Mouse (Mus musculus) large intestine, adult 2 months (tissue): ENCODE measurements around the gene Kcnq5. TPM values are rescaled to one million over a fixed set of nuclear protein-coding genes. Genes with fewer than 3 reads are reported as not detected.
A peak's percentile ranks its signal among the peaks of the same experiment; 100 is the strongest.
"Not testable (repeated sequence)": the region's sequence is repeated elsewhere in the genome, so short reads cannot be mapped to it uniquely, and the experiment has no call there.

ENCODE experiments used
- DNase-seq: peaks from one replicate; pipeline ENCODE4 v3.0.0-alpha.2; 2012; ENCODE audit warnings: low read depth, low spot score
- WGBS: fragments of 180-500 bp; shearing (Covaris S2); methylation state at CpG from one replicate; pipeline ENCODE4 v1.1.7; 2018; 5-methylcytosine and 5-hydroxymethylcytosine counted together
- polyA plus RNA-seq: library from polyadenylated mRNA; depleted of rRNA; stranded (reverse); fragments of >200 nt; gene quantifications from 2 replicates; pipeline ENCODE4 v1.2.3, GENCODE M21; 2012

Kcnq5 gene
- polyA plus RNA-seq, 1 experiment: 0.11 TPM

- peak; percentile 8 for DNase-seq
- 58% methylated on average over 18 of the region's 18 CpGs for WGBS
Measured at GRCm38 (mm10) chr1:21411331-21412196, 550.2 kb downstream of the Kcnq5 start.

- DNase-seq: no peak
- WGBS: 76% methylated on average over 2 of the region's 2 CpGs
Measured at GRCm38 (mm10) chr1:21407266-21407665, 554.5 kb downstream of the Kcnq5 start.

- DNase-seq: no peak
- WGBS: 71% methylated on average over 8 of the region's 8 CpGs
Measured at GRCm38 (mm10) chr1:21402804-21403203, 558.9 kb downstream of the Kcnq5 start.

- no peak for DNase-seq
- WGBS: 64% methylated on average over 6 of the region's 6 CpGs
Measured at GRCm38 (mm10) chr1:21391138-21391671, 570.5 kb downstream of the Kcnq5 start.

GRCm38 (mm10) chr1:21383256-21383655, 578.5 kb downstream of the Kcnq5 start, which contains the start of gene Khdc1b:
Gene Khdc1b, plus strand, starts transcription at chr1:21383556.
- no peak for DNase-seq
- WGBS: 83% methylated on average over 1 of the region's 1 CpGs

- 80% methylated on average over 1 of the region's 1 CpGs for WGBS
Measured at GRCm38 (mm10) chr1:21368031-21368430, 593.7 kb downstream of the Kcnq5 start, which contains the start of gene Khdc1c. Gene Khdc1c, plus strand, starts transcription at chr1:21368331.

GRCm38 (mm10) chr1:21349341-21349740, 612.4 kb downstream of the Kcnq5 start, which contains the start of gene Khdc1a:
Gene Khdc1a, plus strand, starts transcription at chr1:21349641.
- 72% methylated on average over 2 of the region's 2 CpGs for WGBS
- DNase-seq: no peak

More at GRCm38 (mm10) chr1:21368031-21368430, 593.7 kb downstream of the Kcnq5 start, which contains the start of gene Khdc1c:
- DNase-seq: not testable (repeated sequence)
